Mouse (Mus musculus) stomach, embryonic 14.5 days (tissue): ENCODE results near the gene Golga4. TPM values are rescaled to one million over a fixed set of nuclear protein-coding genes. Genes with fewer than 3 reads are reported as not detected.

ENCODE experiments used
- ATAC-seq: fragments of 200-750 bp; cut with Nextera tagmentation; 2 replicates; pipeline ENCODE4 v1.8.0; 2017; ENCODE audit warnings: low read depth, moderate TSS enrichment; ENCODE audit not compliant: insufficient number of reproducible peaks, insufficient read depth, low FRiP score
- H3K27ac ChIP-seq: fragments of 300-500 bp; sonication (generic); 2 replicates; pipeline ENCODE4 v1.5.1; 2014; ENCODE audit warnings: mild to moderate bottlenecking, low read length, moderate library complexity, mixed read lengths
- H3K27me3 ChIP-seq: fragments of 300-500 bp; sonication (generic); 2 replicates; pipeline ENCODE4 v1.6.1; 2014; ENCODE audit warnings: low read length, control low read depth, mixed read lengths; ENCODE audit not compliant: control insufficient read depth, insufficient read depth
- H3K36me3 ChIP-seq: fragments of 300-500 bp; sonication (generic); 2 replicates; pipeline ENCODE4 v1.6.1; 2014; ENCODE audit warnings: mild to moderate bottlenecking, control low read depth, low read length, moderate library complexity, mixed read lengths; ENCODE audit not compliant: control insufficient read depth, insufficient read depth
- H3K4me1 ChIP-seq: fragments of 300-500 bp; sonication (generic); 2 replicates; pipeline ENCODE4 v1.6.1; 2014; ENCODE audit warnings: low read length, control low read depth, mixed read lengths; ENCODE audit not compliant: control insufficient read depth, insufficient read depth
- H3K4me2 ChIP-seq: fragments of 300-500 bp; sonication (generic); replicated peaks from 2 replicates; pipeline ENCODE4 v1.6.1; 2014; ENCODE audit warnings: low read depth, low read length, control low read depth
- H3K4me3 ChIP-seq: fragments of 300-500 bp; sonication (generic); 2 replicates; pipeline ENCODE4 v1.5.1; 2014; ENCODE audit warnings: low read depth, low read length, control low read depth
- H3K9ac ChIP-seq: fragments of 300-500 bp; sonication (generic); replicated peaks from 2 replicates; pipeline ENCODE4 v1.6.1; 2014; ENCODE audit warnings: low read depth, mild to moderate bottlenecking, control low read depth, low read length, moderate library complexity, mixed read lengths
- H3K9me3 ChIP-seq: fragments of 300-500 bp; sonication (generic); 2 replicates; pipeline ENCODE4 v1.6.1; 2016; ENCODE audit warnings: low read depth, low read length, control low read depth; ENCODE audit not compliant: control insufficient read depth
- WGBS: fragments of 180-500 bp; shearing (Covaris S2); extraction: QIAGEN DNeasy Blood & Tissue Kit; methylation state at CpG from one replicate; pipeline ENCODE4 v1.1.7; 2014; 5-methylcytosine and 5-hydroxymethylcytosine counted together
- polyA plus RNA-seq: library from polyadenylated mRNA; unstranded; fragments of >200 nt; fragmentation: Nextera tagmentation; extraction: Ambion mirVana; gene quantifications from 2 replicates; pipeline ENCODE4 v1.2.1, GENCODE M21; 2014

Gene Golga4
- polyA plus RNA-seq, 1 experiment from 2014 or later: 73.4 TPM

DNA sequence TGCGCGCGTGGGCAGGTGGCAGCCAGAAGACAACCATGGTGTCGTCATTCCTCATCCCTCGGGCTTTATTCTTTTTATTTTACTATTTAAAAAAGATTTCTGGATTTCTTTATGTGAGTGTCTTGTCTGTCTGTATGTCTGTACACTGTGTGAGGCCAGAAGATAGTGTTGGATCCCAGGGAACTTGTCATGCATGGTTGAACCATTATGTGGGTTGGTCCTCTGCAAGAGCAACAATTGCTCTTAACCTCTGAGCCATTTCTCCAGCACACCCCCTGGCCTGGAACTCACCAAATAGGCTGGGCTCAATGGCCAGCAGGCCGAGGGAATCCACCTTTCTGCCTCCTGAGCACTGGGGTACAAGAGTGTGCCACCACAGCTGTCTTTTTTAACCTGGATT, 1.5 kb downstream of the Golga4 start:
- WGBS: 79% methylated on average over 6 of the region's 6 CpGs
- Histone ChIP-seq H3K27me3 (no peaks in the 10 kb centered on the region), H3K9me3 (no peaks in the 10 kb centered on the region), H3K9ac (no peak overlapping the region), H3K4me2 (peak overlapping the region; percentile 97), H3K4me3 (peak overlapping the region; percentile 95), H3K27ac (no peak overlapping the region), H3K4me1 (peaks cover 35% of the 10 kb centered on the region), H3K36me3 (no peaks in the 10 kb centered on the region)
- ATAC-seq: no peak

DNA sequence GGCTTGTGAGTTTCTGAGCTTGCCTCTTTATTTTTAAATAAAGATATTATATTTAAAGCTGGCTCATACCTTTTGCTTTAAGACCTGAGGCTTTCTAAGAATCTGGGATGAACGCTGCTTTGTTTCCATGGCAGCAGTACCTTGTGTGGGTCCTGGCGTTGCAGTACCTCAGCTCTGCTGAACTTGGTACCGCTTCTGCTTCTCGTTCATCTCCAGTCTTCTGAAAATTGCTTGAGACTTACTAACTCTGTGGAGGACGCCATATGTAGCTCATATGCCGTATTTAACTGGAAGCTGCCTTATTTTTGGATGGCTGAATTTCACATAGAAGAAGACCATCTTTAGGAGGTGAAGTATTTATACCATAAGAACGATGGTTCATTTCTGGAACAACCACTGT, 2.5 kb downstream of the Golga4 start:
- H3K9me3 ChIP-seq: no peaks in the 10 kb centered on the region
- no peak overlapping the region for H3K4me2 ChIP-seq
- no peaks in the 10 kb centered on the region for H3K27me3 ChIP-seq
- WGBS: 84% methylated on average over 7 of the region's 7 CpGs
- H3K27ac ChIP-seq: no peak overlapping the region
- ATAC-seq: no peak
- no peak overlapping the region for H3K4me3 ChIP-seq
- peaks cover 35% of the 10 kb centered on the region for H3K4me1 ChIP-seq
- H3K36me3 ChIP-seq: no peaks in the 10 kb centered on the region
- no peak overlapping the region for H3K9ac ChIP-seq

- no peak overlapping the region for H3K27ac ChIP-seq
- H3K4me1 ChIP-seq: peaks cover 35% of the 10 kb centered on the region
- H3K27me3 ChIP-seq: no peaks in the 10 kb centered on the region
- 63% methylated on average over 15 of the region's 15 CpGs for WGBS
- H3K36me3 ChIP-seq: peaks cover 9% of the 10 kb centered on the region
- no peak for ATAC-seq
- H3K4me3 ChIP-seq: no peak overlapping the region
- H3K9me3 ChIP-seq: no peaks in the 10 kb centered on the region
- no peak overlapping the region for H3K4me2 ChIP-seq
- no peak overlapping the region for H3K9ac ChIP-seq
Observed at GRCm38 (mm10) chr9:118510941-118511690, 5.0 kb downstream of the Golga4 start.

GRCm38 (mm10) chr9:118512681-118513233, 6.7 kb downstream of the Golga4 start:
- ATAC-seq: peak; percentile 83
- 55% methylated on average over 3 of the region's 3 CpGs for WGBS
- H3K4me2 ChIP-seq: no peak overlapping the region

DNA sequence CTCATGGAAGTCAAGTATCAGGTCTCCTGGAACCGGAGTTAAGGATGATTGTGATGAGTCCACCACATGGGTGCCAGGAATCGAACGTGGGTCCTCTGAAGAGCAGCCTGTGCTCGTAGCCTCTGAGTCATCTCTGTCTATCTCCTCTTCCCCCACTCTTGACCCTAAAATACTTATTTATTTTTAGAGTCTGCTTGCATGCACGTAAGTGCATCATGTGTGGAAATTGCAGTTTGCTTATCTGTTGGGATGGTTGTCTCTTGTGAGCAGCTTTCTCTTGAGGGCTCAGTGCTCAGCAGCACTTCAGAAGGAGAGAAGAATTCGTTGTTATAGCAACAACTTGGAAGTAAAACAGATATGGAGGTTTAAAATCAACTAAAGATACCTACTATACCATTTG, 9.4 kb downstream of the Golga4 start:
- no peak overlapping the region for H3K4me3 ChIP-seq
- H3K4me1 ChIP-seq: peaks cover 18% of the 10 kb centered on the region; the same call in 1 of the 2 replicates
- no peak overlapping the region for H3K9ac ChIP-seq
- H3K36me3 ChIP-seq: peaks cover 9% of the 10 kb centered on the region
- no peak overlapping the region for H3K4me2 ChIP-seq
- H3K27me3 ChIP-seq: no peaks in the 10 kb centered on the region
- H3K27ac ChIP-seq: no peak overlapping the region
- 93% methylated on average over 6 of the region's 6 CpGs for WGBS
- no peak for ATAC-seq
- H3K9me3 ChIP-seq: no peaks in the 10 kb centered on the region

More at GRCm38 (mm10) chr9:118512681-118513233, 6.7 kb downstream of the Golga4 start:
- no peaks in the 10 kb centered on the region for H3K27me3 ChIP-seq
- H3K4me1 ChIP-seq: peaks cover 25% of the 10 kb centered on the region
- no peak overlapping the region for H3K9ac ChIP-seq
- H3K4me3 ChIP-seq: no peak overlapping the region
- no peaks in the 10 kb centered on the region for H3K9me3 ChIP-seq
- H3K36me3 ChIP-seq: peaks cover 9% of the 10 kb centered on the region
- no peak overlapping the region for H3K27ac ChIP-seq

DNA sequence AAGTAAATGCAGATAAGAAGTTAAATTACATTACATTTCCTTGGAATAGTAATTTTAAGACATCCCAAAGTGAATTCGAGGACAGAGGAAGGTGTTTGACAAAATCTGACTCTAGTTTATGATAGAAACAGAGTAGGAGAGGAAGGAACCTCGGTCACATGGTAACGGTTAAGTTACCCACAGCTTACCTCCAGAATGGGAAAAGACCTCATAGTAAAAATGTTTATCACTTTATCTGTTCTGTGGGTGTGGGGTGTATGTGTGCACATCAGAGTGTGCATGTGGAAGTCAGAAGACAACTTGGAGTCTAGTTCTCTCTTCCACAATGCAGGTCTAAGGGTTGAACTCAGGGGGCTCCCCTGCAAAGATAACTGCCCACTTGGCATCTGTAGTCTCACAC, 10.1 kb downstream of the Golga4 start:
- no peak overlapping the region for H3K27ac ChIP-seq
- no peak overlapping the region for H3K4me2 ChIP-seq
- peaks cover 22% of the 10 kb centered on the region for H3K4me1 ChIP-seq
- no peaks in the 10 kb centered on the region for H3K9me3 ChIP-seq
- no peak overlapping the region for H3K9ac ChIP-seq
- H3K4me3 ChIP-seq: no peak overlapping the region
- ATAC-seq: no peak
- no peaks in the 10 kb centered on the region for H3K27me3 ChIP-seq
- 89% methylated on average over 3 of the region's 3 CpGs for WGBS
- H3K36me3 ChIP-seq: peaks cover 9% of the 10 kb centered on the region

- Histone ChIP-seq H3K27ac (no peak overlapping the region), H3K9ac (no peak overlapping the region), H3K27me3 (no peaks in the 10 kb centered on the region), H3K4me3 (no peak overlapping the region), H3K36me3 (peaks cover 13% of the 10 kb centered on the region), H3K9me3 (no peaks in the 10 kb centered on the region), H3K4me1 (peaks cover 10% of the 10 kb centered on the region), H3K4me2 (no peak overlapping the region)
- ATAC-seq: no peak
- WGBS: 83% methylated on average over 8 of the region's 8 CpGs
Observed at GRCm38 (mm10) chr9:118517619-118518018, 11.6 kb downstream of the Golga4 start.

GRCm38 (mm10) chr9:118519101-118519500, 13.0 kb downstream of the Golga4 start:
- no peak overlapping the region for H3K9ac ChIP-seq
- H3K9me3 ChIP-seq: no peaks in the 10 kb centered on the region
- no peak overlapping the region for H3K27ac ChIP-seq
- 75% methylated on average over 8 of the region's 8 CpGs for WGBS
- H3K4me3 ChIP-seq: no peak overlapping the region
- H3K27me3 ChIP-seq: no peaks in the 10 kb centered on the region
- H3K36me3 ChIP-seq: peaks cover 14% of the 10 kb centered on the region
- H3K4me1 ChIP-seq: peaks cover 10% of the 10 kb centered on the region
- no peak for ATAC-seq
- no peak overlapping the region for H3K4me2 ChIP-seq
